Mouse (Mus musculus): ENCODE data around the gene Rps6ka2.
"Not testable (repeated sequence)": the region's sequence is repeated elsewhere in the genome, so short reads cannot be mapped to it uniquely, and the experiment has no call there.

Gene Rps6ka2

DNA sequence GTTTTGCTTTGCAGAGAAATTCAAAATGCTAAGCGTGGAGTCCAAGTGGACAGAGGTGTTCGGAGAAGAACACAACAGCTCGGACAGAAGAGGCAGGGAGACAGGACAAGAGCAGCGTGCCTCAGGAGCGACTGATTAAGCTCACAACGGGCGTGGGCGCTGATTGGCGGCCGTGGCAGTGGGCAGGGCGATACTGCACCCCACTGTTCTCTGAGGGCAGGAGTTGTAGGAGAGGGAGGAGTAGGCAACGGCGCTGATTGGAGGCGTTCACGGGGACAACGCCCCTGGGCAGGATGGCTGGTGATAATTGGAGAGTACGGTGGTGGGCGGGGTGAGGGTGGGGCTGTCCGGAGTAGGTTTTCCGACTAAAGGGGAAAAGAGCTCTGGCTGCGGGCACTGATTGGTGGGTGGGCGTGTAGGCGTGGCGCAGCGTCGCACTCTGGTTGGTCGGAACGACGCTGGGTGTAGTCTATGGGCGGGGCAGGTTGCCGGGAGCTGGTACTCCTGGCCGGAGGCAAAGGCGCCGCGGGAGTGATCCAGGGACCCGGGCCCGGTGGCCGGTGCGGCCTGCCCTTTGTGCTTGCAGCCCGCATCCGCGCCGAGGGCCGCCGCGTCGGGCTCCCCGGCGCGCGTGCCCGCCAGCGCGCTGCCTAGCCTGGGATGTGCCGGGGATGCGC, at the start of gene Rps6ka2:
Rps6ka2 (plus strand) TSS at position 489 of the 677 bp plus-strand sequence.
- DNase-seq (ENCODE audit: low read depth, low spot score), result peak; percentile 98

DNA sequence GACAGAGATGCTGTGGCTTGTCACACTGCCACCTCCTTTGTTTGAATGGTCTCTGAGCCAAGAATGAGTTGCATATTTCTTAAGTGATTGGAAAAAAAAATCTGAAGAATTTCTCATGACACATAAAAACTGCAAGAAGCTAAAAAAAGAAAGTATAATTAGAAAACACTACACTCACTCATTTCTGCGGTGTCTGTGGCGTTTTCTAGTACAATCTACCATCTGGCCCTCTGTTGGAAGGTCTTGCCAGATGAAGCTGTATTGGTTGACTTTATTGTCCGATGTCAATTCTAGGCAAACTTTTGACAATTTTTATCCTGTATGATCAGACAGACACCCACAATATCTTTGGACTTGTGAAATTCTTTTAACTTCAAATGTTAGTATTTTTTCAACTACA, 49.1 kb upstream of the Rps6ka2 start:
- not testable (repeated sequence) for DNase-seq (ENCODE audit: low read depth, low spot score)

DNA sequence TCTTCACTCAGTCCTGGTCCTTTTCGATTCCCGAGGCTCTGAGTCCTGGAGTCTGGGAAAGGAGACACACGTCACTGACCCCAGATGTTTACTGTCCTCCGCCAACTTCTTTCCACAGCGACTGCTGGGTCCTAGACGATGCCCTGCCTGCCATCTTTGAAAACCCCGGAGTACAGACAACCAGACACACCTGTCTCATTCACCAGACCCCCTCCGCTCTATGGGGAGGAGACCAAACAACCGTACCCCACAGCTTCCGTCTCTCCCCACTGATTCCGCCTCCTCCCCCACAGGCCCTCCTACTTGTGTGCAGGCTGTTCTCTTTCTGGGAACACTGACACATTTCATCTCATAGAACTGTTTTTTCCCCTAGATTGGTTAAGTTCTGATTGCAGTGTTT, 47.4 kb upstream of the Rps6ka2 start:
- not testable (repeated sequence) for DNase-seq (ENCODE audit: low read depth, low spot score)

DNA sequence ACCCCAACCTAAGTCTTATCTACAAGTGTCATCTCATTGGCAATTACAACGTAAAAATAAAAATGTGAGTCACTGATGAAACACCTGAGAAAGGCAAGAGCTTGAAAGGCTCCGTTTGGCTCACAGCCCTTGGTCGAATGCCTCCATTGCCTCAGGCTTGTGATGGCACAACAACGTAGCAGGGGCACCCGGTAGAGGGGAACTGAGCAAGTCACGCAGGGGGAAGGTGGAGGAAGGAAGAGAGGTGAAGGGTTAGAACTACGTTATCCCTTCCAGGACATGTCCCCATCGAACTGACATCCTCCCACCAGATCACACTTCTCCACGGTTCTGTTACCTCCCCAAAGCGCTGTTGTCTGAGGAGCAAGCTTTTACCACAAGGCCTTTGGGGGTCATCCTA, 43.4 kb upstream of the Rps6ka2 start:
- not testable (repeated sequence) for DNase-seq (ENCODE audit: low read depth, low spot score)

DNA sequence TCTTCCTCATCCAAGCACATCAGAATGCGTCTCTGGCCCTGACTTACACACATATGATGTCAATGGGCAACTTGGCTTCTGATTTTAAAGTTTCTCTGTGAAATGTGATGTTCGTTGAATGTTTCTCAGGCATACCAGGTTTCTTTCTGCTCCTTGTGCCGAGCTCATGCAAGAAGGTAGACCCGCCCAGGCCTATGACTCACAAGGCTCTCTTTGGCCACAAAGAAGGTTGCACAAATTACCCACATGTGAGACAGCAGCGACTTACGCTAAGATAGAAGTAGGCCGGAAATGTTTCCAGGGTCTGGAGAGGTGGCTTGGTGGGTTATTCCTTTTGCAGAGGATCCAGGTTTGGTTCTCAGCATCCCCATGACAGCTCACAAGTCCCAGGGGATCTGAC, 35.9 kb upstream of the Rps6ka2 start:
- not testable (repeated sequence) for DNase-seq (ENCODE audit: low read depth, low spot score)

DNA sequence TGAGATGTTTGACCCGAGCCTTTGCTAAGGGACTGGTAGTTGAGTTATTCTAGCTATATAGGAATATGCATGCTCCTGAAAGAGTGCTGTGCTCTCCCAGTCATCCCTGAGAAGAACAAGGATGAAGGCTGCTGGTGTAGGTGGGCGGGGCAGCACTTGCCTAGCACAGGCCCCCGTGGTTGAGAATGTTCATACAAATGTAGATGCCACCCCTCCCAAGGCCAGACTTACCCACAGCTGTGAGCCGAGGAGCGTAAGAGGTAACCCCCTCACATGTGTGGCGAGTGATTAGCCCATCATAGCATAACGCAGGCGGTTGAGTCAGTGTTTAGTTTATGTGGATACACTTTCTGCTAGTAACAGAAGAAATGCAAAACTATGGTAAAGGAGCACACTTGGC, 34.6 kb upstream of the Rps6ka2 start:
- not testable (repeated sequence) for DNase-seq (ENCODE audit: low read depth, low spot score)

DNA sequence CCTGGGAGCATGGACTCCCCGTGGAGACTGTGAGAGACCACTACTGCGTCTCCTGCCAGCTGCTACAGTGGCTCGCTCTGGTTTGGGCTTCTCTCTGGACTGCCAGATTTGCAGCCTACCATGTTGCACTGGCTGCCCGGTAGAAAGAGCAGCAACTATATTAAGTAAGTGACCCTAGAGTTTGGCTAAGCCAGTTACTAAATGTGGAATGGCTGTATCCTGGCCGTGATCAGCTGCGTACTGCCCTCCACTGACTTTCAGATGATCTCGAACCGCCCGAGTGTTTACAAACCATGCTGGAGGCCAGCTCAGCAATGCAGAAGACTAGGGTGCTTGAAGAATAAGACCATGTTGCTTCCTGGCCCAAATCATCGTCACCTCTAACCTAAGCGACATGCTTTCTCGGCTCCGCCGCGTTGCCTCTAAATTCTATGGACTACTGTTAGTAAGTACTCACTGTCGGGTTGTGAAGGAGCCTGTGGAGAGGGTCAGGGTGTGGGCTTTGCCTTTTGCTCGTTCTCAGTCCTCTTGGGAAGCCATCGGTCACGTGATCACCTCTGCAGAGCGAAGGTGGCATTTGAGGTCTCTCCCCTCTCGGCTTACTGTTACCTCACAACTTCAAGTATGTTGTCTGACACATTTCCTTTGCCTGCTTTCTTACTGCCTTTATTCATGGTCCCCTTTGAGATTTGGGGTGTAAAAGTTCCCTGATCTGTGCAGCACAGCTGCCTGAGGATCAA, 31.6 kb upstream of the Rps6ka2 start:
- no peak for DNase-seq (ENCODE audit: low read depth, low spot score)

DNA sequence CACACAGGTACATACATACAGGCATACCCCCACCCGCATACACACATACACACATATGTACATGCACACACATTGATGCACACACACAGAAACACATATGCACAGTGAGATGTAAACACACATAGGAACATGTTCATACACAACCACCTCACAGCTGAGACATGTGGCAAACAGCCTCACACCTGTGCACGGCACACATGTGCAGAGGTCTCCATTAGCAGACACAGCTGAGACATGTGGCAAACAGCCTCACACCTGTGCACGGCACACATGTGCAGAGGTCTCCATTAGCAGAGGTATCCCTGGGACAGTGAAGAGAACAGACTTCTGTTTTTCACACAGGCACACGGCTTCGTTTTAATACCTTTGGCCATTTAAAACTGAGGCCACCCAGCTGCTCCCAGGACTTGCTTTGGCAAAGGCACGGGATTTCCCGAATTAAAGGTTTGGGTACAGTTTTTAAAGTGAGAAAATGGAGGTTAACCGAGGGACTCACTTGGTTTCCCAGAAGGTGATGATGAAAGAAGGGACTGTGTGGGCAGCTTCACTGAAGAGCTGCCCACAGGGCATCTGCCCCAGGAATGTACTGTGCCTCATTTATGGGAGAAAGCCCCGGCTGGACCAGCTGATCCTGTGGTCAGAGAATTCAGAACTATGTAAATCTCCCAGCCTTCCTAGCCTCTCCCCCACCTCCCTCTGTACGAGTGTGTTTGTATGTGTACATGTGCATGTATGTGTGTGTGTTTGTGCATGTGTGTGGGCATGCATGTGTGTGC, 29.3 kb upstream of the Rps6ka2 start:
- DNase-seq (ENCODE audit: low read depth, low spot score), result no peak

DNA sequence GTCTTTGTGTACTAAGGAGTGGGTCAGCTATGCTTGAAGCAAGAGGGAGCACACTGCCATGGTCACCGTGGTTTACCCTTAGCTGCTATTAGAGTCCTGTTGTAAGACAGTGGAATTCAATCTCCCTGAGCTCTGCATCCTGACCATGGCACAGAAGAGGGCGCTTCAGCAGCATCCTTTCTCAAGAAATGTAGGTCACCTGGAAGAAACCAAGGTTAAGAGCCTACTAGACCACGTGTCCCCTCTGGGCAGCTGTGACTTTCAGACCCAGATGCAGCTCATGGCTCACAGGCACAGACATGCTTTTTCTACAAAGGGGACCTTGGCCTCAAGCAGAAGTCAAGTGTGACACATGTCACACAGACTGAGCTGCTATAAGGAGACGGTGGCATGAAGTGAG, 27.5 kb upstream of the Rps6ka2 start:
- DNase-seq (ENCODE audit: low read depth, low spot score), result no peak

DNA sequence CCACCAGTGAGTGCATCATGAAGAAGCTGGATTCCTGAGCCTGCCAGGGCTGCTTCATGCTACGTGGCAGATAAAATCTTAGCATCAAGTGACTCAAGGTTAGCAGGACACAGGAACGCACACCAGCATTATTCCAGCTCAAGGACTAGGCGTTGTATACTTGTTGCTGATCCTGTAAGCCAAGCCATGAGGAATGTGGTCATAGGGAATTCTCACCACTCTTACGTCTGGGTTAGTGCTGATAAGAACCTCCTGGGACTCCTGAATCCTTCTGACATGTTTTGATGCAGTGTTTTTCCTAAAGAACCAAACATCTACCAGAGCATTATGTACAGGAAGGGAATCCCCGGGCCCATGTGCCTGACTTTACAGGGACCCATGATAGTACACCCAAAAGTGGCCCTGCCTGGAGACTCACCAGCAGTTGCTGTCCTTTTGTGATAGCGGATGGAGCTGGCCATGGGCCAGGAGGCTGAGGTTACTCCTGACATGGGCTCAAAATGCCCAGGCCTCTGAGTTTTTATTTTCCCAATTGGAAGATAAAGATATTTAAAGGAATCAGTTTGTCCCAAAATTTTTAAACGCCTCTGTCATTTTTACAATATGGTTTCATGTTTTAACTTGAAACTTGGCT, 25.9 kb upstream of the Rps6ka2 start:
- no peak for DNase-seq (ENCODE audit: low read depth, low spot score)

DNA sequence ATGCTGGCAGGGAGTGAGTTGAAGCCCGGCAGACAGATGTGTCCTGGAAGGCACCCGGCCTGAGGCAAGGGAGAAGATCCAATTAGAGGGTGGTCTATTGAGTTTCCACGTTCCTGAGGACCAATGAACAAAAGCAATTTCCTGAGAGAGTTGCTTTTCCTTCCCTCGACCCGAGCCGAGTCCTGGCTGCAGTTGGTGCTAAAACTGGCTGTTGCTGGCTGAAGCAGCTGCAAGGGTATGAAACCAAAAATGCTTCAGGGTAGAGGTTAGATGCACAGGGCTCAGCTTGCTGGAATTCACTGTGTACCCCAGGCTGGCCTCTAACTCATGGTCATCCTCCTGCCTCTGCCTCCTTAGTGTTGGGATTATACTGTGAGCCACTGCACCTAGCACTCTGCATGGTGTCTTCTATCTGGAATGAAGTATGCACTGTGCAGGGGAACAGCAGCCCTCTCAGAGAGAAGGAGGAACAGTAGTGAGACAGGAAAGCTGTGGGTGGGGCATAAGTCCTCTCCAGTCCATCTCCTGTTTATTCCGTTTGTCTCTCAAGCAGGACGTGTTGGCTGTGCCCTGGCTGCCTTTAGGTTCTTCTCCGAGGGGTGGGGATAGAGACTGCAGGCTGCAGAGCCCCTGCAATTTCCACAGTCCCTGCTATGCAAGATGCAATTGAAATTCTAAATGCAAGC, 24.4 kb upstream of the Rps6ka2 start:
- no peak for DNase-seq (ENCODE audit: low read depth, low spot score)

DNA sequence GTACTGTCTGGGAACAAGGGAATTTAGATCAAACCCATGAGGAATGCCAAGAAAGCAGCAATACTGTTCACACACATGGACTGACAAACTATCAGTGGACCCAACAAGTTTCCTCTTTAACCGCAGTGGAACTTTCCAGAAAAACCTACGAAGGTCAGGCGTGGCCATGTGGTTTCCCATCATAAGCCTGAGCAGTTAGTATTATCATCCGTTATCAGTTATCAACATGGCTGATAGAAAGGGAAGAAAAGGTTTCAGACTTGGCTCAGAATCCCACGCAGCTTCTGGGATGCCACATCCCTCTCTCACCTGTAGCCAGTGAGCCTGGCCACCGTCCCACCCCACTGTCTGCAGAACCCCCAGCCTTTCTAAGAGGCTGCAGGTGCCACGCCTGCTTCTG, 23.4 kb upstream of the Rps6ka2 start:
- DNase-seq (ENCODE audit: low read depth, low spot score), result no peak

DNA sequence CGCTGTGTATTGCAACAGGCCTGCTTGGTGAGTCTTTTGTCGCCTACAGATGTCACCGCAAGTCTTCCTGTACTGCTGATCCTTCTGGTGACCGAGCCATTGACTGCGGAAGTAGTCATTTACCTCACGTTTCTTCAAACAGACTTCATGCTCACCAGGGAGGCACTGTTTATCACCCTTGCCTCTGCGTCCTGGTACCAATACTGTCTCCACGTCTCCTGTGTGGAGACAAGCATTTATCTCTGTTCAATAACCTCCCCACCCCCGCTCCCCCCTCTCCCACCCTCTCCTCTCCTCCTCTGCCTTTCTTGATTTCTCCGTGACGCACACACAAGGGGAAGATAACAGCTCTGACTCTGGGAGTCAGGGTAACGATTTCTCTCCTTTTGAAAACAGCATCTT, 22.0 kb upstream of the Rps6ka2 start:
- no peak for DNase-seq (ENCODE audit: low read depth, low spot score)

DNA sequence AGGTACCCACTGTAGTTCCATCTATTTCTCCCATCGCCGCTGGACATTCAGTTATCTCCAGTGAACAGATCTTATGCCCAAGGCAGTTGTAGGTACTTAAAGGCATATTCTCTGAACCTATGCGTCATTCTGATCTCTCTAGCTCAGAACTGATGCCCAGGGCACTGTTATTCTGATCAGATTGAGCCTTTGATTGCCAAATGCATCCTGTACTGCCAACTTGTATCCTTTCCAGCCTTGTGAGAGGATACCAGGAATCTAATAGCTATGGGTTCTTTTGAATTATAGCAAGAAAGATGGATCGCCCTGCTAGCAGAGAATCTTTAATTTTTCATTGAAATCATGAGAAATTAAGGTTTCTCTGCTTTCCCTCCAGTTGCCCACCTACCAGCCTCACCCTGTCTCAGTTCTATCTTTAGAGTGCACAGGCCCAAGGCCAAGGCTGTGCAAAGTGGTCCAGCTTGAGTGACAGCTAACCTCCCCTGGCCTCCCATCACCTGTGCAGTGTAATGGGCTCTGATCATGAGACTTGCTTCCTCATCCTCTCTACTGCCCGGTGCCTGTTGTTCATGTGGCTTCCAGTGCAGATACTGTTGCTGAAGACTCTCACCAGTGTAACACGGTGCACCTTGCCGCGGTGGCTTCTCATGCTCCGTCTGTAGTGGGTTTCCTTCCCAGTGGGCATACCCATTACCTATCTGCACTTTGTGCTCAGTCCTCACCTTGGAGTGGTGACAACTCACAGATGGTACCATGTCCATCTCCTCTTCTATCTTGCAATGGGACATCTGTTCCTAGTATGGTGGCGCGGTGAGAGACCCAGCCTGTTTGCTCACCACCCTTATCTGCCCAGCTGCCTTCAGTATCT, 20.4 kb upstream of the Rps6ka2 start:
- no peak for DNase-seq (ENCODE audit: low read depth, low spot score)

DNA sequence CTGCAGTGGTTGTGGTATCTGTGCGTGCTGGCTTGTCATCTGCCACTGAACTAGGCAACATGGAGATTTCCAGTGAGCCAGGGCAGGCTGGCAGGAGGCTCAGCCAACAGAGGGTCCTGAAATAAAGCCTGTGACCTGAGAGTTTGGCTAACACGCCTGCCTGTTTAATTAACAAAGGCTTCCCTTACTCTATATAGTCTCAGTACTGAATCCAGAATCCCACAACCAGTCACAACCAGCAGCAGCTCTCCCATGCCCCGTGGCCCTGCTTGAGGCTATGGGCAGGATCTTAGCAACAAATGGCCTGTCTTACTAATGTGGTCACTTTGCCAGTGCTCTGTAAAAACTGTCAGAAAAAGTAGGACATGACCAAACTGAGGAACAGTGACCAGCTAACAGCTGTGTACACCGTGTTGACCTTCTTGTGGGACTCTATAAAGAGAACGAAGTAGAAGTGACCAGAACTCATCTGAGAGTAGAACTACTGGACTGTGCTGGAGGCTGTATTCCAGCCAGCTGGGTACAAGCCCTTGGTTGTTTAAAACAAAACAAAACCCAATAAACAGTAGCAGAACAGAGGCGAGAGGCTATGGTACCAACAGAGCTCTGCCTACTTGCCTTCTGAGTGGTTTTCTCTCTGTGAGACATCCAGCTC, 18.3 kb upstream of the Rps6ka2 start:
- no peak for DNase-seq (ENCODE audit: low read depth, low spot score)

DNA sequence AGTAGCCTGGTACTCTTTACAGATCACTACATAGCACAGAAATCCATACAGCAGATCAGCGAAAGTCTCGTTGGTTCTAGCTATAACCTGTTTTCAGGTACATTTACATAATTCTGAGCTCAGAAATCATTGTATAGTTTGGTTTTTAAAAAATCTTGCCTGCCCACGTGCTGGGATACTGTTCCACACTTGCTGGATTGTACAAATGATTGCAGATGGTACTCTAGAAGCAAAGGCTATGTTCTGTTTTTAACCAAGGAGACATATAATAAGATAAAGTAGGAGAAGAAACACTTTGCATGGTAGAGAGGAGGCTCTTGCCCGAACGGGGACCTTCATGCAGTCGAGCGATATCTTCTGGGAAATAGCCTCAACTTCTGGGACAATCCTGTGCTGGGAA, 17.3 kb upstream of the Rps6ka2 start:
- no peak for DNase-seq (ENCODE audit: low read depth, low spot score)

DNA sequence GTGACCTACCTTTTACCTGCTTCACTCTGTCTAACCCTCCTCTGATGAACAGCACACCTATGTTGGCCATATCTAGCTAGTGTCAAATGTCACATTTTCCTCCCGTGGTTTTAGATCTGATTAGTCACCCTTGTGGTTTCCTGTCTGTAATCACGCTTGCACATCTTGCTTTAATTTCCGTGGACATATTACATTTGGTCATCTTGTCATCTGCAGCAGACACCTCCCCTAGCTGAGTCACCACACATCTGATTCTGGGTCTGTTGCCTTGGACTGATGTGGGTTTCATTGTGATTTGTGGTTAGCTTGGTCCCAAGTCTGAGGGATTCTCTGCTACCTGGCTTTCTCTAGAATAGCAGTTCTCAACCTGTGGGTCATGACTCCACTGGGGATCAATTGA, 6.0 kb upstream of the Rps6ka2 start:
- no peak for DNase-seq (ENCODE audit: low read depth, low spot score)

DNA sequence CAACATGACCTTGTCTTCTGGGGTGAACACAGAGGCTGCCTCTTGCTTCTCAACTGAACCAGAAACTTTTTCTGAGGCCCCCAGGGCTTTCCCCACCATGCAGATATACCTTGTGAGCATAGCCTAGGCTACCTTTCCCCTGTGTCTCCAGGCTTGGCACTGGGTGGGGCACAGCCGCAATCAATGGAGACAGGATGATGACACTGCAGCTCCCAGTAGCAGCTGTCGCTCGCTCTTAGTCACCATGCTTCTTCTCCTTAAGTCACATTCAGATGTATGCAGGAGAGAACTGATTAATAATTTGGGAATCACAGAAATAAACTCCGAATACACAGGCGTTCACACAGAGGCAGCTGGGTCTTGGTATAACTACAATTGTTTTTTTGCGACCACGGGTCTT, 4.4 kb upstream of the Rps6ka2 start:
- DNase-seq (ENCODE audit: low read depth, low spot score), result no peak

DNA sequence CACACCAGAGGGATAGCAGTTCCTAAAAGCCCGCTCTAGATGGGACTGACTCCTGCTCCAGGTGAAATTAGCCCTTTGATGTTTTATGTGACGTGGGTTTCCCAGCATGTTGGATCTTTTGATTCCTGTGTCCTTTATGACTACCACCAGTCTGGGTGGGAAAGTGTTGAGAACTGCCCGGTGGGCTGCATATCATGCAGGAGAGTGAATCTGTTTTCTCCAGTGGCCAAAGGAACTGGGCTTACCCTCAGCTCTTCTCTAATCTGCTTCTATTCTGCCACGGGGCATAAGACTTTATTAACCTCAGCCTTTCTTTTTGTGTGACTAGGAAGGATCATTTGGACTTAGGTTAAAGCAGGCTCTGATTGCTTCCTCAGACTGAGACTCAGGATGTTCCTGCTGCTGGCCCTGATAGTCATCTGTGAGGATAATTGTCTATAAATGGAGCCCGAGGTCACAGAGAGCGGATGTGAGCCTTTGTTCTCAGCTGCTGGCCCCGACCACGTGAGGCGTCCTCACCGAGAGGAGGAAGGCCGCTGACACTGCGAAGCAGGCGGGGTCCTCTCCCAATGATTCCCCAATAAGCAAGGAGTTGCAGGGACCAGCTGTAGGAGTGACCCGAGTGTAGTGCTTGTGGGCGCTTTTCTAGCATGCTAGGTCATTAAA, 821 bp upstream of the Rps6ka2 start:
- DNase-seq (ENCODE audit: low read depth, low spot score), result peak; percentile 12

All from forelimb bud, embryonic 11.5 days (tissue).